Mouse (Mus musculus): ENCODE measurements around the gene Serpinb6a. TPM values are rescaled to one million over a fixed set of nuclear protein-coding genes. Genes with fewer than 3 reads are reported as not detected.

Serpinb6a gene
- total RNA-seq, 4 experiments from 2014 or later: 146 to 334 (median 250) TPM

DNA sequence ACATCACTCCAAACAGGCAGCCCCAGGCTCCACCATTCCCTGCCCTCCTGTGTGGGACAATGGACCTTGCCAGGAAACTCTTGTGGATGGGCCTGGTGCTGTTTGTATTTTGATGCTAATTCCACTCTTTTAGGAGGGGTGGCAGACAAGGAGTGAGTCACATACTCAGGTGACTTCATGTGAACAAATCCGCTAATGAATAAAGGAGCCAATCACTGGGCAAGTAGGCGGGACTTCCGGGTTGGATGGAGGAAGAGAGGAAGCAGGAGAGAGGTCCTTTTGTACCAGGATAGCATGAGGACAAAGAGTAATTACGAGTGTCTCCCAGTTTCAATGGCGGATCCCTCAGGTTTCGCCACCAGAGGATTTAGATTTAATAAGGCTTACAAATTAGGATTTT lies 81.6 kb downstream of the Serpinb6a start:
- no peak for DNase-seq (ENCODE audit: low spot score in 2 of 2)

DNA sequence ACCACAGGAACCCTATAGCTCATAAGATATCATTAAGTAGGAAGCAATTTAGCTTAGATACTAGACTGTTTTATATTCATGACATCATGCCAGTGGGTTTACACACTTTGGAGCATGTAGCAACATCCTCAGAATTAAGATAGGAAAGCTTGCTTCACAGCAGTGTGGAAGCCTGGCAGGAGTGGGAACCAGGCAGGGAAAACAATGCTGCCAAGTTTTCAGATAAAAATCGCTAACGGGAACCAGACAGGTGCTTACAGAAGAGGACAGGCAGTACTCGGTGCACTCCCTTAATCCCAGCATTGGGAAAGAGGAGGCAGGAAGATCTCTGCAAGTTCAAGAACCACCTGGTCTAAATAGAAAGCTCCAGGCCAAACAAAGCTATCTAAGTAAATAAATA lies 95.8 kb downstream of the Serpinb6a start:
- DNase-seq (ENCODE audit: low spot score in 2 of 2): no peak

DNA sequence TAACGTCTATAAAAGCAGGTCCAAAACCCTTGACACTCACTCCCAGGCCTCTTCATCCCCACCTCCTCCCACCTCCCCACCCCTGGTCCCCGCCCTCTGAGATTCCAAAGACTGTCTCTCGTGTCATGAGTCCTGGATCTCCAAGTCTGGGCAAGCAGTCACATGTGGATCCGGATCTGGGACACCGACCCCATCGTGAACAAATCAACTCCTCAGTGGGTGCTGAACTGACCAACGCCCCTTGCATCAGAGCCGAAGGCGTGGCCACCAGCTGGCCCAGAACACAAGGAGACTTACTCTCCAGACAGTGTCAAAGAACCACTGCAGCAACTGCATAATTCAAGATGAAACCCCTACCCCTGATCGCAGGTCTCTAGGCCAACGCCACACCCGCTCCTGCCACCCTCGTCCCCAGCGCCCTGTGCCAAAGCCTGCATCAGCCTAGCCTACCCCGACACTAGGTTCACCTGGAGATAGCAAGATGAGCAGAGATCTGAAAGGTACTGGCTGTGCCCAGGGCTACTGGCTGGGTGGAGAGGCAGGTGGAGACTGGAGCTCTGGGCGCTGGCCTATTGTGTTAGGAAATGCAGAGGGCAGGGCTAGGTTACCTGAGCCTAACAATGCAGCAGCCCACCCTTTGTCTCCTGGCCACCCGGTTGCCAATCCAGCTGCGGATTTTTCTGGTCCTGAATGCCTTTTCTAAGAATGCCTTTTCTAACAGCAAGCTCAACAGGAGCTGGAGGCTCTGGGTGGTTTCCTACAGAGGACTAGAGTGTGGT lies 97.2 kb downstream of the Serpinb6a start, which contains the start of gene Serpinb6c:
Serpinb6c (minus strand) TSS at position 533 of the 779 bp plus-strand sequence.
- DNase-seq (ENCODE audit: low spot score in 2 of 2): no peak

DNA sequence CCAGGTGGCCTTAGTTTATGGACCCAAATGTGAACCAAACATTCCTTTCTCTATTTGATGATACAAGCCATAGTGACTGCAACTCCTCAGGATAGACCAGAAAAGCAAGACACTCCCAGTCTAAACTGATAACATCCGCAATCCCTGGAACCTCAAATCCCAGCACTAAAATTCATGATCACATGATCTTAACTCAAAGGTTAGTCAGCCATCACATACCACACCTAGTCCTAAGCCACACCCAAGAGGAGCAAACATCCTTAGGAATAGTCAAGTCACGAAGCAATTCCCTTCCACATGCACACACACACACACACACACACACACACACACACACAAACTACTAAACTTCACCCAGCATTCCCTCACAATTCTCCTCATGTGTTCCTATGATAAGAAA lies 99.3 kb downstream of the Serpinb6a start:
- no peak for DNase-seq (ENCODE audit: low spot score in 2 of 2)

DNA sequence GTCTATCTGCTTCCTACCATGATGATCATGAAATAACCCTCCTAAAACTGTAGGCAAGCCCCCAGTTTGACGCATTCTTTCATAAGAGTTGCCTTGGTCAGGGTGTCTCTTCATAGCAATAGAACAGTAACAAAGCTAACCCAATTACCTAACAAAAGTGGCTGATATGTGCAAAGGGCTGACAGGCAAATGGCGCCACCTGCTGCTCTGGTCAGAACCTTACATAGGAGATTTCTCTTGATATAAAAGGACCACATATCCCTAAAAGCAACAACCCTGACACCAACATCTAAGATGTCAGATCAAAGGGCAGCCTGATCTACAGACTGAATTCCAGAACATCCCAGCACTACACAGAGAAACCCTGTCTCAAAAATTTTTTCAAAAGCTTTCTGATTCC lies 108.4 kb downstream of the Serpinb6a start:
- no peak for DNase-seq (ENCODE audit: low spot score in 2 of 2)

Other genes starting within 250 kb of the Serpinb6a start
- not detected for gene Serpinb6e, start 159.4 kb downstream of the Serpinb6a start, total RNA-seq (2022)
- gene Serpinb6c, start 97.1 kb downstream of the Serpinb6a start, total RNA-seq (2022): under 1 TPM in 3 of 4 experiments, not detected in 1; 0.36 to 0.56 (median 0.53) TPM
- 10 to 100 TPM; 14.0 to 16.6 (median 15.0) TPM for gene Nqo2, start 38.1 kb downstream of the Serpinb6a start, total RNA-seq (2022)
- gene Ripk1, start 431 bp downstream of the Serpinb6a start, total RNA-seq (2022): 1 to 10 TPM; 2.3 to 3.6 (median 3.0) TPM
- gene Bphl, start 34.8 kb upstream of the Serpinb6a start, total RNA-seq (2022): 10 to 100 TPM; 25.7 to 38.7 (median 28.8) TPM
- gene Tubb2a, start 75.2 kb upstream of the Serpinb6a start, total RNA-seq (2022): 1 to 10 TPM; 3.9 to 8.6 (median 5.4) TPM
- gene Tubb2b, start 127.7 kb upstream of the Serpinb6a start, total RNA-seq (2022): 1 to 10 TPM in 2 of 4 experiments, under 1 TPM in 2; 0.63 to 1.8 (median 1.3) TPM
- gene Psmg4, start 160.2 kb upstream of the Serpinb6a start, total RNA-seq (2022): 10 to 100 TPM; 13.9 to 19.7 (median 16.9) TPM